Mouse (Mus musculus) right cerebral cortex, adult 2 months (tissue): ENCODE data around the gene Mrpl50.
"Not testable (repeated sequence)": the region's sequence is repeated elsewhere in the genome, so short reads cannot be mapped to it uniquely, and the experiment has no call there.

Experiments
- DNase-seq, 2 experiments: peaks; one replicate each; pipeline ENCODE4 v3.0.0; 2021 to 2022; ENCODE audit warnings: low spot score in 2 of 2

Gene Mrpl50

DNA sequence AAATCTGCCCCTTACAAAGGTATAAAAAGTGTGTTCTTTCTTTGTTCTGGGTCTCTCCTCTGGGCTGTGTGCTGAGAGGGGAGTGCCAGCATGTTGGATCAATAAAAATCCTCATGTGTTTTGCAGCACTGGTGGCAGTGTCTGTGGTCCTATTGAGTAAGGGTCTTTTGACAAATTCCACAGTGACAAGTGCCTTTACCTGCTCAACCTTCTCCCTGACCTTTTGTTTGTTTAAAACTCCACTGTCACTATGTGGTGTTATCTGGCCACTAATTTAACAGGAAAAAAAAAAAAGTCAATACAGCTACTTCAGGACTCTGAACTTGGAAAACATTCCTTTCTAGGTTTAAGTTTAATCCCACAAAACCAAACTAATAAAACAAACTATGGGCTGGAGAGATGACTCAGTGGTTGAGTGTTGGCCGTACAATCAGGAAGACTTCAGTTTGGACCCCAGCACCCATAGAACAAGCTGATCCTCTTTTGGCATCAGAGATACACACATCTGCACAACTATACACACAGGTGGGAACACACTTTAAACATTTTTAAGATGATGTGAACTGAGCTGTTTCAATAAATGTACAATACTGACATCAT lies 10.6 kb downstream of the Mrpl50 start:
- DNase-seq, result not testable (repeated sequence)

DNA sequence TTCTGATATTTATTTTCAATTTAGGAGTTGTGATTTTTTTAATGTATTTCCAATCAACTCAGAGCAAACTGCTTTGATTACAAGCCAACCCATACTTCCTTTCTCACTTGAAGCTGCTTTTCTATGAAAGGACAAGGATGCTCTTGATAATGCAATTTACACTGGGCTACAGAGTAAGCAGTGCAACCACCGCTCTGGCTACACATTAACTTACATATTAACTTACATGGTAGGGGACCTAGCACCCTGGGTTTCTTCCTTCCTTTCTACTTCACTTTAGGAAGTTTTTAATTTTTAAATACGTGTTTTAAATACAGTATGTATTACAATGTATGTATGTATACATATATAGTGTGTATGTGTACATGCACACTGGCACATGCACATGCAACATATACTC lies 11.7 kb downstream of the Mrpl50 start:
- no peak for DNase-seq

DNA sequence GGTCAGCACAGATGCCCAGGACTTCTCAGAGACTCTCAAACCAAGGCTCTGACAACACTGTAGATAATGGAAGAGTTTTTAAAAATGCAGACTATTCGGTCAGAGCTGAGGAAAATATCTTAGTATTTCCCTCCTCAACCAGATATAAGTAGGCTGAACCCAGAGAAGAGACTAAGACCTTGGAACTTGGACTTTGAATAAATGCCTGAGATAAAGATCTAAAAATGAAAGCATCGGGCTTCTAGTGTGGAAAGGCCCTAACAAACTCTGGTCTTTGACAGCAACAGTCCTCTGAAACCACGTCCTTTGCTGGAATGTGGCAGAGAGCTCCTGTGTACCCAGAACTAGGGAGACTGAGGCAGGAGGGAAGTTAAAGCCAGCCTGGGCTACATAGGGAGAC lies 14.5 kb downstream of the Mrpl50 start, which contains the start of gene Baat:
TSS of gene Baat (minus strand) at position 172 of the 400 bp plus-strand sequence.
- no peak for DNase-seq

DNA sequence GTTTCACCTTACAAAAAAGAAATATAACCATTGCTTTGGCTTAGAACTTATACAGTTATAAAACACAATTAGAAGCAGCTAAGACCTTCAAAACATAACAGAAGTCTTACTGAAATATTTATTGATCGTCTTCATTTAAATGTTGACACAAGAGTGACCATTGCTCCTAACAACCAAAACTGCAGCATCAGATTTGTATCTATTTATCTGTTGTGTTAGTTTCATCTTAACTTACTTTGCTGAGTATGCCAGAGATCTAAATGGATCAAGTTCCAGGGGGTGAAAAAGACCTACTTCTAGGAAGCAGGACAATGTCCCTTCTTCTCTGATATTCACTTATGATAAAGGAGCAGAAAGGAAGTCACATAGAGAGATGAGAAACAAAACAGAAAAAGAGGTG lies 17.3 kb downstream of the Mrpl50 start:
- no peak for DNase-seq

DNA sequence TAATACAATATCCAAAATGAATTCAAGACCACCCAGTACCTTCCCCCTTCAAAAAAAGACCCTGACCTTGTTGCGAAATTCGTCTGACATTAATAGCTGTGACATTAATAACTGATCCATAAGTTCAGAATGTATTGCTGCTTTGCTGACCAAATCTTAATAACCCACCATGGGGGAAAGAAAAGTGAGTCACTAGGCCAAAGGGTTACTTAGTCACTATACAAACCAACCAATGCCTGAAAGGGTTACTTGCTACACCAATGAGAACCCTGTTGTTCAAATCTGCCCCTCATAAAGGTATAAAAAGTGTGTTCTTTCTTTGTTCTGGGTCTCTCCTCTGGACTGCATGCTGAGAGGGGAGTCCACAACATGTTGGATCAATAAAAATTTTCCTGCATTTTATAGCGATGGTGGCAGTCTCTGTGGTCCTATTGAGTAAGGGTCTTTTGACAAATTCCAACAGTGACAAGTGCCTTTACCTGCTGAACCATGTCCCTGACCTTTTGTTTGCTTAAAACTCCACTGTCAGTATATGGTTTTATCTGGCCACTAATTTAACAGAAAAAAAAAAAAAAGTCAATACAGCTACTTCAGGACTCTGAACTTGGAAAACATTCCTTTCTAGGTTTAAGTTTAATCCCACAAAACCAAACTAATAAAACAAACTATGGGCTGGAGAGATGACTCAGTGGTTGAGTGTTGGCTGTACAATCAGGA lies 34.8 kb downstream of the Mrpl50 start:
- not testable (repeated sequence) for DNase-seq

DNA sequence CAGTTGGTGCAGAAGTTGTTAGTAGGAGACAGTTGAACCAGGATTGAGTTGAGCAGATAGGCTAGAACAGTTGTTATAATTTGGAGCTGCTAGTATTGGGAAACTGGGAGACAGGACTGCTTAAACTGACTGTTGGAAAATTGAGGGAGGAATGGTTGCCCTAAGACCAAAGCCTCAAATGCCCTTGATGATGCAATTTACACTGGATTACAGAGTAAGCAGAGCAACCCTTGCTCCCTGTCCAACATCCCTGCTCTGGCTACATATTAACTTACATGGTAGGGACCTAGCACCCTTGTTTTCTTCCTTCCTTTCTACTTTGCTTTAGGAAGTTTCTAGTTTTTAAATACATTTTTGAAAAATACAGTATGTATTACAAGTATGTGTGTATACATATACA lies 35.5 kb downstream of the Mrpl50 start:
- DNase-seq, result no peak

DNA sequence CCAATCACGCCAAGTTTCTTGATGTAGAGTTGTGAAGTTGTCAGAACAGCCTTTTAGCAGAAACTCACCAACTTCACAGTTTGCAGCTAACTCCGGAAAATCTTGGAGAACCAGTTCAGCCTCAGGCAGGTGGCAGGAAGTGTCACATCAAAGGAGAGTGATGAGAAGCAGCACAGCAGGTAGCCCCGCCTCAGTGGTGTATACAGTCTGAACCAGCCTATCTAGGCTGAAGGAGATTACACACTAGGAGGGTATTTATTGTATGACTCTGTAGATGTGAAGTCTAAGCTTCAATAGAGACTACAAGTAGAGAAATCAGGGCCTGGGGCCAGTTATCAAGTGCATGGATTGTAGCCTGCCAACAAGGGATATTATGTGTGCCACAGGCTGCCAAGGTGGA lies 40.0 kb downstream of the Mrpl50 start:
- DNase-seq, result no peak

DNA sequence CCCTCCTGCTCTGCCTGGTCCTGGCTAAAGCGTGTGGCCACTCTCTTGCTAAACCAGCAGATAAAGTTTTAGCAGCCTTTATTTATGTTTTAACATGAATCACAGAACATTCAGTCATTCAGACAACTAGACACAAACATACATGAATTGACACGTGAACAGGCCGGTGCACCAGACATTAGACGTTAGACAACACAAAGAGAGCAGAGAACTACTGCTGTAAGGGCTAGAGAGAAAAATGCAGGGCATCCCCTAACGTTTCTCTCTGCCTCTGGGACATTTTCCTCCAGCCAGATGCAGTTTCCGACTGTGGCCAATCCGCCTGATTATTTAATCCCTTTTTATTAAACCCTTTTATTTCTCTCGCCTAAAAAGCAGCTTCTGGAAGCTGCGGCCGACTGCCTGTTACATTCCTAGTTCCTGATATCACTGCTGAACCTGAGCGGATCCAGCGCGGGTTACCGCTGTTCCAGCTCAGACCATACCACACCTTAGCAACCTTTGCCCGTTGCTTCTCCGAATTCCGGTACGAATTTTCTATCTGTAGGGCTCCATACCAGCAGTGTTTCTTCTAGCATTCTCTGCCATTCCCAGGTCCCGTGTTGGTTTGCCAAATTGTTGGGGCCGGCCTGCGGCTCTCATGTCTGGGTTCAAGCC lies 40.7 kb downstream of the Mrpl50 start:
- DNase-seq, result no peak

DNA sequence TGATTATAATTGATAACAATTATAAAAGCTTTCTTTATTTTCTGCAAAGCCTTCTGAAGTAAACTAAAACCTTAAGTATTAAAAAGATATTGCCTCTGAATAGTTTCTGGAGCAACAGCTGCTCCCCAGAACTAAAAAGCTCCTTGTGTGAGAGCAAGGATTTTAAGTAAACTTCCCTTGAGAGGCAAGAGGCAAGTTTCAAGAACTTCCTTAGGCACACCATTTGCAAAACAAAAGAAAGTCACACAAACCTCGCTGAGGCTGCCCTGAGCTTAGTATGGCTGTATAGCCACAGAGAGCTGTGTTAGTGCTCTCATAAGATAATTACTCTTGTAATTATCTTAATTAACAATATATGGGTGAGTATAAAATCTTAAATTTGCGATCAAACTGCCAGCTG lies 41.9 kb downstream of the Mrpl50 start:
- DNase-seq, result not testable (repeated sequence)

DNA sequence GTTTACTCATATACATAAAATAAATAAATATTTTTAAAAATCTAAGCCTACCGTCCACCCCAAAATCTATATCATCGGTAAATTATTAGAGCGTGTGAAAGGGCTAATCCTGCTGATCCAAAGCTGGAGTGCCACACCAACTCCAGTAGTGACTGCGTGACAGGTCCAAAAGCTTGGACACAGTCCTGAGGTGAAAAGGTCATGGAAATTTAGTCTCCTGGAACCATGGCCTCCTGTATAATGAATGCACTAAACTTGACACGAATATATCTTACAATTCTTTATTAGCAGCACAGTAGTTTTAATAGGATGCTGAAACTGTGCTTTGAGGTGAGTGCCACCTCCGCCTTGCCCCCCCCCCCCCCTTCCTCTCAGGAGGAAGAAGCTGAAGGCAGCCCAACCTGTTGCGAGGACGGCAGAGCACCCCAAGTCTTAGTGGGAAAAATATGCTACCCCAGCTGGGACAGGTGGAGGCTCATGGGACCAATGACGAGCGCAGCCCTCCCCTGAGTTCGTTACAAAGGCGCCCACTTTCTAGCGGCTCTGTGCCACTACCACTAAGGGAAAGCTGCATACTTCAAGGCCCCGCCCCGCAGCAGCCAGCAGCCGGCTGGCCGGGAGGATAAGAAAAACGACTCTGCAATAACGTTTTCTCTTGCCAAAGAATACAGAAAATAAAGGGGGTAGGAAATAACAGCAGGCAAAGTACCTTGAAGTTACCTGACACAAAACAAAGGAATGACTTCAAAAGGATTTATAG lies 42.6 kb downstream of the Mrpl50 start:
- no peak for DNase-seq

DNA sequence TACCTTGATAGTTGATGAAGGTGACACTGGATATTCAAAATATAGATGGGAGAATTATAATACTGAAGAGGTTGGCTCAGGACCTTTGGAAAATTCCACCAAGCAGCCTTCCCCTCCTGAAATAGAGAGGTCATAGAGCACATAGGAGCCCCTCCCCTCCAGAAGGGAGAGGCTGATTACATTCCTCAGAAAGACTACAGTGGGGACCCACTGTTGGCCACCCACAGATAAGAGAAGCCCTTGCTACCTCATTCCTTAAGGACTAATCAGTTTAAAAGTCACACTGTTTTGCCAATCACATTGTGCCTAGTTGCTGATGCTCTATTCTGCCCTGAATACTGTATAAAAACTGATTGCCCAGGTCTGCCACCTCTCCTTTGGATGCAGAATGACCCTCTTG lies 46.3 kb downstream of the Mrpl50 start:
- no peak for DNase-seq

DNA sequence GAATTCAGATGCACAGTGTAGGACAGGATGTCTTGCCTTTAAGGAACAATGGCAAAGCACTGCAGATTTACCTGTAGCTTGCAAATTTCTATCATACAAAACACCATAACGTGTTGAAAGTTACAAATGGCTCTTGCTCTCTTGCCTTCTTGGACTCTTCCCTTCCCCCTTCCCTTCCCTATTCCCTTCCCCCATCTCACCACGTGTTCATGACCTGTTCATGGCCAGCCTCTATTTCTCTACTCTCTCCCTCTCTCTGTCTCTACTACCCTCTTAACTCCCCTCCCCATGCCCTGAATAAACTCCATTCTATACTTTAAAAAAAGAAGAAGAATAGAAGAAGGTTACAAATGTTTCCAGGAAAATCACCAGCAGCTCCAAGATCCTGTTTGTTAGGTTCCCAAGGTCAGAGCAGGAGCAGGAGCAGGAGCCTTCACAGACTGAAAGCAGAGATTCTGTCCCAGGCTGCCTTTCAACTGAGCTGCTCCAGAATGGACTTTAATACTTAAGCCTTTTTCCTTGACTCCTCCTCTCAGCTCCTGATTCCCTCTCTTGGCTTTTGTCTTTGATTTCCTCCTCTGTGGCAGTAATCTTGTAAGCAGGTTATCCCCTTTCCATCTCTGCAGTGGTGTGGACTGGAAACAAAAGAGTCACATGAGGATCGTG lies 47.3 kb downstream of the Mrpl50 start, which contains the start of gene Acnat1:
TSS of gene Acnat1 (minus strand) at position 478 of the 666 bp plus-strand sequence.
- no peak for DNase-seq

DNA sequence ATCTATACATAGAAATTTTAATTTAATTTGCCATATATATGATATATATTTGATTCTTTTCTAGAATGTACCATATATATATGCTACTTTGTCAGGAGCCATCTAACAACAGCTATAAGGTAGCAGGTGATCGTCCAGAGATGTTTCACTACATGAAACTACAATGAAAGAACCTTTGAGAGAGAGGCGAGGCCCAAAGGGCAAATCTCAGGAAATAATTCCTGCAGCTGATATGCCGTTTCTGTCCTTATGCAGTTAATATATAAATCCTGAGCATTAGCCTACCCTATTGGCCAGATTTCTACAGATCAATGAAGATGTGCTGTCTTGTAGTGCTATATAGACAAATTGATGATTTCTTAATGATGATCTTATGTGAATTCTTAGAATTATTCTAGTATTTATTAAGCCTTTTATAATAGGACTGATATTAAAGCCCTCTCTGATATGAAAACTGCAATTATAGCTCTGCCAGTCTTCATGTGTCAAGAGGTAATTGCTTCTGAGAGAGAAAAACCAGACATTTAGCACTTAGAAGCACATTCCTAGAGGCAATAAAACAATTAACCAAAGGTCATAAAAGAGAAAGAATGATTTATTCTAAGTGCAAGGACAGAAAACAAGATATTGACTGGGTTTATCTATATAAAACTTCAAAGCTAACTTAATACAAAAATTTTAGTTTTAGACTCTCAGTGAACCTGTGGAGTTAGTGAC lies 51.3 kb downstream of the Mrpl50 start:
- no peak for DNase-seq

DNA sequence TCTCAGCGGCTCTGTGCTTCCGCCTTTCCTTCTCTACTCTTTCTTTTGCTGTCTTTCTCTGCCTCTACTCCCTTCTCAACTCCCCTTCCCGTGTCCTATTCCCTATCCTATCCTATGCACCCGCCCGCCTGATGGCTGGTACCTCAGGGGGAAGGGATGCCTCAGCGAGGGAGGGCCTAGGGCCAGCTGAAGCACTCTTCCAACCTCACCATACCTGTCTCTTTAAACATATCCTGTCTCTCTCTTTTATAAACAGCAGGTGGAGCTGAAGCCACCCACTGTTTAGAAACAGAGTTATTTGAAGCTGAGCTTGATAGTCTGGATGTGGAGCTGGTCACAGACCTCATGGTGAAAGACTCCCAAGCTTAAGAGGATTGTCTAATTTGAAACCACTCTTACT lies 53.5 kb downstream of the Mrpl50 start:
- DNase-seq, result no peak
